Mouse (Mus musculus): ENCODE data around the gene Fnip2. TPM values are rescaled to one million over a fixed set of nuclear protein-coding genes. Genes with fewer than 3 reads are reported as not detected.
"Not testable (repeated sequence)": the region's sequence is repeated elsewhere in the genome, so short reads cannot be mapped to it uniquely, and the experiment has no call there.

The Fnip2 gene
- total RNA-seq, 1 experiment from 2014 or later = 3.0 TPM

DNA sequence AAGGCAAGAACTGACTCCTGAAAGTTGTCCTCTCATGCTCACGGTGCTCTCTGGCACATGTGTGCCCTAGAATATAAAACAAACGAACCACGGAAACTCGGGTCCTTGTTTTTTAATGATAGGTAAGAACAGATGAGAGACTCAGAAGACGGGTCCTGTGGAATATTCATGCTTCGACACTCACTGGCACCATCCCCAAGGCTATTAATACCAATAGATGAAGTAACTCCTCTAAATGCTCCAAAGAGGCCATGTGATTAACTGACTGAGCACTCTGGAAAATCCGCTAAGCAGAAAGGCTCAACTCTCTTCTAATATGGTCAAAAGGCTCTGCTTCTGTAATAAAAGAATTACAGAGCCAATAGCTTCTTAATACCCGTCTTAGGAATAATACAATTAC is 73.6 kb downstream of the Fnip2 start:
- ATAC-seq (replicated peaks; ENCODE audit: insufficient number of reproducible peaks, low FRiP score, low TSS enrichment, poor library complexity, severe bottlenecking) = no peak

DNA sequence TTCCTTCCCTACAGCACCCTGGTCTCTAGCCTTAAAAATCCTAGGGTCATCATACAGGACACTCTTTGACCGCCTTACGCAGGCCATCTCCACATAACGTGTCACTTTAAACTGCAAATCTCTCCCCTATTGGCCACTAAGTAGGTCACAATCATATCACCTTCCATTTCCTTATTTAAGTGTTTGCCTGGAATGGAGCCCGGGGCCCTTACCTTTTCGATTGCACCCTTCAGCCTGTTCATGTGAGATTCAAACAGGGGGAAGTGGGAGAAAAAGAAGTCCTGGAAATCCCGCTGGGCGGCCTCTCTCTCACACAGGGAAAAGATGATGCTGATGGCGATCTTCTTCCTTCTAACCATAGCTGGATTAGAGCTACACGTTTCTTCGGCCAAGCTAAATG is 74.5 kb downstream of the Fnip2 start:
- no peak for ATAC-seq (replicated peaks; ENCODE audit: insufficient number of reproducible peaks, low FRiP score, low TSS enrichment, poor library complexity, severe bottlenecking)

DNA sequence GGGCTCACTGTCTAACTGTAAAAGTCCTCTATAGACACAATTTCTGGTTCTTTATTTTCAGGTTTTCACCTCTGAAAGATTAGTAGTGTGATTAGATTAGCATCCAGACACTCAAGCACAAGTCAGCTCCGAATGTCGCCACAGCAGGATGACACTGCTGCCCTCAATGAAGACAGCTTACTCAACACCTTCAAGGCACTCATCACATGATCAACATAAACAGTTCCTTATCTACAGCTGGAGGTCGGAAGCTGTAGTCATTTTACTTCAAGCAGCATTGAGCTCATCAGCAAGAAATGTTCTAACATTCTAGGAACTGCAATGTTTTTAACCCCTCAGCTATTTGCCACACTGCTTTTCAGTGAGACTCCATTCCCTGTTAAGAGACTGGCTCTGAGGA is 76.0 kb downstream of the Fnip2 start:
- ATAC-seq (replicated peaks; ENCODE audit: insufficient number of reproducible peaks, low FRiP score, low TSS enrichment, poor library complexity, severe bottlenecking) = no peak

DNA sequence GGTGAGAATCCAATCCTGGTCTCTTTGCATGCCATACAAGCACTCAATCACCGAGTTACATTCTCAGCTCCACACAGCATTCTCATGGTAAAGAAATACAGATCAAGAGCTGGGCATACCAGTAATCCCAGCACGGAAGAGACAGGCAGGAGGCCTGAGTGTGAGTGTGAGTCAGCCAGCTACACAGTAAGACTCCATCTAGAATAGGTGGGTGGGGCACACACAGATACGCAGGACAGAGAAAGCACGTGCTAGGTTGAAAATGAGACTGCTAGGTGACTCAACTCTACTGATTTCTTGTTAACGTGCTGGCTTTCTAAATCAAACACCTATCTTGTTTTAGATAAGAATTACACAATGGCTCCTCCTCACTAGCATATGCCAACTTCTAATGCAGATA is 77.5 kb downstream of the Fnip2 start:
- ATAC-seq (replicated peaks; ENCODE audit: insufficient number of reproducible peaks, low FRiP score, low TSS enrichment, poor library complexity, severe bottlenecking) = no peak

DNA sequence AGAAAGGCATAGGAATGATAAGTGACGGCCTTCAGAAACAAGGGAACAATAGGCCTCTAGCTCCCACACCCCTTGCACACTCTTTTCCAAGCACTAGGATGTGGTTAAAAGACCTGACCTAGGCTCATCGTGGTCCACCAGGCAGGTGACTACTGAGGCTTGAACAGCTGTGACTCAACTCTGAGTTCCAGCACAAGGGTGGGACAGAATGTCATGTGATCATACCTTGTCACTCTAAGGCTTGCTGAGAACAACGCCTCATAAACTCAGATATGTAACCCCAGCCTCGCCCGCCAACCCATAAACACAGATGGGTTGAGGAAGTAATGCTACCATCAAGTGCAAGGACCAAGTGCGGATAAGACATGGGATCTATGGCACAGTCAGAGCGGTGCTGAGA is 79.6 kb downstream of the Fnip2 start:
- no peak for ATAC-seq (replicated peaks; ENCODE audit: insufficient number of reproducible peaks, low FRiP score, low TSS enrichment, poor library complexity, severe bottlenecking)

DNA sequence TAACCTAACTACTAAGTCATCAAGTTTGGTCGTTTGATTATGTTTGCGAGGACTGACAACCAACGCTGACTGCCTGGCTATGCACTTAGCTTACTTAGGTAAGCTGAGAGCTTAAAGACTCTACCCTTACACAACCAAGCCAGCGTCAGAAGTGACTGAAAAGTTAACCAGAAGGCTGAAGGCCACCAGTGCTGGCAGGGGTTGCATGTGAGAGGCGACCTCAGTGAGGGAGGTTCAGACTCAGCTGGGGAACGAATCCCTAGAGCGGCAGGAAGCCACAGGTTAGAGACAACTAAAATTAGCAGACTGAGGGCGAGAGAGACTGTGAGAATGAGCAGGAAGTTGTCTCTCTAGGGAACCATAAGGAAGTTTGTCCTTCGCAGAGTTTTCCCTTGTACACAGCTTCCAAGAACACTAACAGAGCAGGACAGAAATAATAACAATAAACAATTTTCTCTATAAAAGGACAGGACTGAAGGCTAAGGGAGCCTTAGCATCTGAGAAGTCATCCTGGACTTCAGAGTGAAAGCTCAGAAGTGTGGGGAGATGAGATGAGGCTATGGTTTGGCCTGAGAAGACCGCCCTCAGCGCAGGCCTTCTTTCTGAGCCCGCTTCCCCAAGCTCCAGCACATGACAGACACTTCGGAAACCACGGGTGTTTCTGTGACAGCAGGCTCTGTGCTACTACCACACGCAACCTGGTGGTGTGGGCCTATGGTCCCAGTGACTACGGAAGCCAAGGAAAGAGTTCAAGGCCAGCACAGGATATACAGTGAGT is 83.1 kb downstream of the Fnip2 start:
- ATAC-seq (replicated peaks; ENCODE audit: insufficient number of reproducible peaks, low FRiP score, low TSS enrichment, poor library complexity, severe bottlenecking) = no peak

DNA sequence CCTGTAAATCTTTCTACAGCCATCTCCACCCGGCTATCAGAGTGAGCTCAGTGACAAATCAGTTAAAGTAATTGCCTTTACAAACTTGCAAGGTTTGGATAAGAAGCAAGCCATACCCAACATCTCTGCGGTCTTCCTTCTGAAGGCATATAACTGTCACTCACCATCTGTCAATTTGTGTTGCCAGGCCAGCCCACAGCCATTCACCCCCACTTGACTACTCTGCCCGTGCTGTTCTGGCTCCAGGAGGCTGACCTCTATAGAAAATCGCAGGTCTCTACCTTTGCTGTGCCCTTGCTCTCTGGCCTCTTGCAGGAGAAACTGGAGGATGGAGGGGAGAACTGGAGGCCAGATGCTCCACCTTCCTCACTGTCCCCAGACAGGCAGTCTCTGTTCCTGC is 88.7 kb downstream of the Fnip2 start:
- ATAC-seq (replicated peaks; ENCODE audit: insufficient number of reproducible peaks, low FRiP score, low TSS enrichment, poor library complexity, severe bottlenecking) = no peak

DNA sequence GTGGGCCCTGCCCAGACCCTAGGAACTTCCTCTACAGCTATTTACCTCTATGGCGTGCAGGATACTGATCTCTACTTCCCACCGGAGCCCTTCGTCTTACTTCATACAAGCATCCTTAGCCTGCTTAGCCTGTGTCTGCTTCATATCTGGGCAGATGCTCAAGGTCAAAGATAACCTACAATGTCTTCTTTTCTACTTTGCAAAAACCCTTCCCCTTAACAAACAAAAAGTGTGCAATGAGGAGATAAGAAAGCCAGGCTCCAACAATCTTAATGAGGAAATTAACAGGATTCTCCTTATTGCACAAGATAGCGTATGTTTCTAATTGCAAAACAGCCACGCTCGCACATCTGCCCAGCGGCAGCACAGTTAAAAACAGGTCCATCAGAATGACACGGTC is 89.2 kb downstream of the Fnip2 start:
- ATAC-seq (replicated peaks; ENCODE audit: insufficient number of reproducible peaks, low FRiP score, low TSS enrichment, poor library complexity, severe bottlenecking) = no peak

DNA sequence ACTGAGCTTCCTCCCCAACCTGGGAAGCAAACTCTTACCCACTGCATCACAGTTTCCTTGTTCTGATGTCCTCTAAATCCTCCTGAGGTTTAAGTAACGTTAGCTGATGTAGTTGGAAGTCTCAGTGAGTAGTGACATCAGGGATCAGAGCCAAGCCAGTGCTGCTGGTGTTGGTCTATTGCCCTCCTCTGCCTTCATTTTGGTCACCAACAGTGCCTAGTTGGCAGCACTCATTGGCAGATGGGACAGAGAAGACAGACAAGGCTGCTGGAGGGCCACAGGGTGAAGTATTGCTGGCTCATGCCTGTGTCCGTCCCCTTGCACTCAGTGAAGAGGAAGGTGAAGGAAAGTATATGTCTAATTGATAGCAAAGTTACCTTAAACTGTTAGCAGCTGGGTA is 91.6 kb downstream of the Fnip2 start:
- no peak for ATAC-seq (replicated peaks; ENCODE audit: insufficient number of reproducible peaks, low FRiP score, low TSS enrichment, poor library complexity, severe bottlenecking)

DNA sequence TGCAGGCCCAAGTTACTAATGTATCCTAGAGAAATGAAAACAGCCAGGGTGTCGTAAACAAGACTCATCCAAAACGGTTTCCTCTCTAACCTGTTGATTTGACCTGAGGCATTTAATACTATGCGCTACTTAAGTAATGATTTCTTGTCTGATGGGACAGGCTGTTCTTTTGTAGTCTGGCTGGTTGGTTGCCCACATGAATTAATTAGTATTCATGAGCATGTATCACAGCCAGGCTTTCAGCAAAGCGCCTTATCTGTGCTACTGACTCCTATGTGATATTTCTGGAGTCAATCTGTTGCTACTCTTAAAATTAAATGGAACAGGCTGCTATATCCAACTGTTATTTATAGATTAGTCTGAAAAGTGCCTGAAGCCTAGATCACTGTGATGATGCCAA is 92.7 kb downstream of the Fnip2 start:
- no peak for ATAC-seq (replicated peaks; ENCODE audit: insufficient number of reproducible peaks, low FRiP score, low TSS enrichment, poor library complexity, severe bottlenecking)

DNA sequence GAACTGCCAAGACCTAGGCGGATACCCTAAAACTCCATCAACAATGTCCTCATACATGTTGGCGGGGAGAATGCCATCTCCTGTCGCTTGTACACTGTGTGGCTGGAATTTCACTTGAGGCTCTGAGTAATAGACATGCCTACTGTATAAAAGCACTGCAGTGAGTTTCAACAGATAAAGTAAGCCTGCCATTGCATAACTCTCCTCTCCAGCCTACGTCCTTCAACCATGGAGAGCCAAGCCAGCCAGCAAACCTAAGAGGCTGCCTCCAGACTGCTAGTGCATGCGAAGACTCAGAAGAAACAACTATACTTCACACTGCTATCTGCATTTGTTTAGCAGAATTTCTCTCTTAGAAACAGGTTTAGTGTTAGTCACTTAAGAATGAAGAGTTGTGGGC is 95.2 kb downstream of the Fnip2 start:
- no peak for ATAC-seq (replicated peaks; ENCODE audit: insufficient number of reproducible peaks, low FRiP score, low TSS enrichment, poor library complexity, severe bottlenecking)

DNA sequence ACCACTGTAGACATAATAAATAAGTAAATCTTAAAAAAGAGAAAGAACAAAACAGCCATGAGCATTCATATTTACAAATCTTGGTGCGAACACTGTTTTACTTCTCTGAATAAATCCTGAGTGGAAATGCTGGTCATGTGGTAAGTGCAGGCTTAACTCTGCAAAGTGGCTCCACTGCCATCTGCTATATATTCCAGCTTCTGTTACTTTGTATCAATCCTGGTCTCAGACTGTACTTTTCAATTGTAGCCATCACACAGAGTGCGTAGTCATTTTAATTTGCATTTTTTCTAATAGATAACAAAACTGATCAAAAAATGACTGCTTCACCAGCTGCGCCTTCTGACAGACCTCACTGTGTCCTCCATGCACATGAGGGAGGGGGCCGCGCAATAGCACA is 98.2 kb downstream of the Fnip2 start:
- ATAC-seq (replicated peaks; ENCODE audit: insufficient number of reproducible peaks, low FRiP score, low TSS enrichment, poor library complexity, severe bottlenecking) = no peak

DNA sequence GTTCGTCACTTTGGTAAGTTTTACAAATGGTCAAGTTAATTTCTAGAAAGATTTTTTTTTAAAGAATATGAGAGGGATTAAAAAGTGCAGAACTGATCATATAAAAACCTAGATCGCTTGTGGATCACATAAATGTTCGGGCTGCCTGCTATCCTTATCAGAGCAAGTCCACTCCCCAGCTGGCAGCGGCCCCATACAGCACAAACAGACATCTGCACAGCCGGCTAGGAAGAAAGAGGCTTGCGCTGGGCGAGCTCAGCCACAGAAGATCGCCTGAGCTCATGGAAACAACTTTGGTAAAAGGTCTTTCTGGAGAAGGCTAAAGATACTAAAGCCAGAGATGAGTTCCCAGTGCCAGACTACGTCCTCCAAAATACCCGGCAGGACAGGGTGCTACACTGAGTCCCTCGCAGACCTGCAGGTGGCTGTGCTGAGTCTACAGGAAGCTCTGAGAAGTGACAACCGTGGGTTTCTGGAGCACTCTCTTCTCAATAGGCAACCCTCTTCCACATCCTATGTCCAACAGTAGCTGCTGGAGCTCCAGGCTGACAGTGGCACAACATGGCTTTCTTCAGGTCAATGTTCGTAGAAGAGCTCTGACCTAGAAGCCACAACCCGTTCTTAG is 108.8 kb downstream of the Fnip2 start:
- no peak for ATAC-seq (replicated peaks; ENCODE audit: insufficient number of reproducible peaks, low FRiP score, low TSS enrichment, poor library complexity, severe bottlenecking)

DNA sequence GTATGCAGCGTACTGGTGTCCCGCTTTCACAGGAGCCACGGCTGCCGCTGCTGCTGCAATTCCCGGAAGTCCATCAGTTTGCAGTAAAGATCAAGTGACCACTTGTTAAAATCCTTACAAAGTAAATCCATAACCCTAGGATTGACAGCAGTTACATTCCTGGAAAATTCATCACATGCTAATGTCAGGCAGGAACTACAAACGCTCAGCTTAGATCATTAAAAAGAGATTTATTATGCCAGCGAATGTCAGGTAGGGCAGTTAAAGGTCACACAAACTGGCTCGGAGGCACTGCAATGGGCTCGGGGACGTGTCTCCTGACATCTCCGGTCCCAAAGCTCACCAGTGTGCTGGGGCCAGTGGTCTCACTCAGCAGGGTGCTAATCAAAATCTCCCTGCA is 111.8 kb downstream of the Fnip2 start:
- no peak for ATAC-seq (replicated peaks; ENCODE audit: insufficient number of reproducible peaks, low FRiP score, low TSS enrichment, poor library complexity, severe bottlenecking)

DNA sequence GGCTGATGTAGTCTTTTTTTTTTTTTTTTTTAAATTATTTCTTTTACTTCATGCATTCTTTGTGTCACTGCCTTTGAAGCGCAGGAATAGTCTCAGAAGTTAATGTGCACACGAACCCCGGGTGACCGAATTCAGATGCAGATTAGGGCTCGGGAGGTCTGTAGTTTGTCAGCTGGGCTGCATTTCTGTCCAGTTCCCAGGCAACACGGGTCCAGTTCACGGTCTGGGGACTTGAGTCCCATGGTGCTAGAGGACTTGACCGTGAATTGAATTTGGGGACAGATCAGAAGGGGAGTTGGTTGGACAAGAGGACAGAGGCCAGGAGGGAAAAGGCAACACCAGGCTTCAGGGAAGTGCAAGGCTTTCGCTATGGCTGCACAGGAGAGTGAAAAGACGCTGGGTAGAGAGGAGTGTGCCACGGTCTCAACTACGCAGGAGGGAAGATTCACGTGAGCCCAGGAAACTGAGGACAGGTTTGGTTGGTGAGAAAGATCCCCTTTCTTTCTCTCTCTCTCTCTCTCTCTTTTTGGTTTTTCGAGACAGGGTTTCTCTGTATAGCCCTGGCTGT is 114.8 kb downstream of the Fnip2 start:
- ATAC-seq (replicated peaks; ENCODE audit: insufficient number of reproducible peaks, low FRiP score, low TSS enrichment, poor library complexity, severe bottlenecking) = no peak

DNA sequence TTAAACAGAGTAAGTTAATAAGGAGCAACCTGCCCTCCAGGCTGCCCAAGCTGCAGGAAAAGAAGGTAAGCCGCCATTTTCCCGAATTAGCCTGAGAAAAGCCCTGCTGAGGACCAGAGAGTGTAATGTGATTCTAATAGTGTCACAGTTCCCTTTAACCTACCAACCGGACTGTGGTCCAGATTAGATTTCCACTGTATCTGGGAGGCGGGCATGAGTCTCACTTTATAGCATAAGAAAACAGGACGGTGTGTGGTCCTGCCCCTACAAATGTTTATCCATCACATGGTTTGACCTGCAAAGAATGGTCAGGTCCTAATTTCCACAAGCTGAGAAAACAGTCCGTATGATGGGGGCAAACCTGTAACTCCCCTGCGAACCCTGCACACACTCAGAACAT is 118.2 kb downstream of the Fnip2 start:
- no peak for ATAC-seq (replicated peaks; ENCODE audit: insufficient number of reproducible peaks, low FRiP score, low TSS enrichment, poor library complexity, severe bottlenecking)

DNA sequence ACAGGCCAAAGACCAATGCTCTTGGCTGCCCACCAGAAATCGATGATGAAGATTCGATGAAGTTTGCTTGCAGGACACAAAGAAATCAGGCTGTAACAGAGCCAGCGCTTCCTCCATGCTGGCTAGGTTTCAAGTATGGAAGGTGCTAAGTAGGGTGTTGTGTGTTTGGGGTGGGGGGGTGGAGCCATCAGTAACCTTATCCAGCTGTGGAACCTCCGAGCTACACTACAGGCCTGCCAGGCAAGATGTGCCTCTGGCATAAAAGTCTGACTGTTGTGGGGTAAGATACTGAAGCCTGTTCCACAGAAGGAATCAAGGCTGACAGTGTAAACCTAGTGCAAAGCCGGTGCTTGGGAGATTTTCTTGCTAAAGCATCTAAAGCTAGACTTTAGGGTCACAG is 119.2 kb downstream of the Fnip2 start:
- ATAC-seq (replicated peaks; ENCODE audit: insufficient number of reproducible peaks, low FRiP score, low TSS enrichment, poor library complexity, severe bottlenecking) = no peak; the same call in 1 of the 2 replicates

DNA sequence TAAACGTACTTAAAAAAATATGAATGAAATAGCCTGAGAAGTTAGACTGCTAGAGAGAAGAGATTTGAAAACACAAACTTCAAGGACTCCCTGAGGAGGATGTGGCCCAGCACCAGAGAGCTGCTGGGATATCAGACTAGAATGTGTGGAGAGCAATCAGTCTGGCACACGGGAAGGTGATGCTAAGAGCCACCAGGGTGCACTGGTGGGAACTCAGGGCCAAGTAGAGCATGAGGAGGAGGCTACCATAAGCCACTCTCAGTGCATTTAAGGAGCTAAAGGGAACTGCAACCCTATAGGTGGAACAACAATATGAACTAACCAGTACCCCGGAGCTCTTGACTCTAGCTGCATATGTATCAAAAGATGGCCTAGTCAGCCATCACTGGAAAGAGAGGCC is 120.9 kb downstream of the Fnip2 start:
- not testable (repeated sequence) for ATAC-seq (replicated peaks; ENCODE audit: insufficient number of reproducible peaks, low FRiP score, low TSS enrichment, poor library complexity, severe bottlenecking)

DNA sequence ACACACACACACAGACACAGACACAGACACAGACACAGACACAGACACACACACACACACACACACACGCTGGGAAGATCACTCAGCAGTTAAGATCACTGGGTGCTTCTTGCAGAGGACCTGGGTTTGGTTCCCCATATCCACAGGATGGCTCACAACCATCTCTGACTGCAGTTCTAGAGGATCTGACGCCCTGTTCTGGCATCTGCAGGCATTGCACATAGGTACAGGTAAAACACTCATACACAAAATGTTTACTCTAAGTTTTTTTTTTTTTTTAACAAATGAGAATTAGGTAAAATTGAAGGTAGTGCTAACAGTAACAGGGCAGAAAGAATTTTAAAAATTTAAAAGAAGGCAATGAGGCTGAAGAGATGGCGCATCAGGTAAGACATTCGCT is 121.5 kb downstream of the Fnip2 start:
- ATAC-seq (replicated peaks; ENCODE audit: insufficient number of reproducible peaks, low FRiP score, low TSS enrichment, poor library complexity, severe bottlenecking) = no peak

DNA sequence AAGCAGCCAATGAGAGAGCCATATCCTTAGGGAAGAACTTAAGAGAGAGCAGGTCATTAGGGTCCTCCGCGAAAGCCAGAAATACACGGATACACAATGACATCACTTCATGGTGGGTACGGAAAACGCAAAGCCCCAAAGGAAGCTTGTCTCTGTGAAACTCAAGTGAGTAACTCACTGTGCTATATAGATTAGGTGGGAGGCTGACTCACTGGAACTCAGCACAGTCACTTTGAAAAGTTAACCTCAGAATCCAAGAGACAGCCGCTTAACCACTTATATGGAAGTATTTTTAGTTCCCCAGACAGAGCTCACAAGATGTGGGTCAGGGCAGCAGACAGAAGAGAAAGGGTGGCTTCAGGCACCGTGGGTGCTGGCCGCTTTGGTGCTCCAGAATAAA is 122.6 kb downstream of the Fnip2 start:
- no peak for ATAC-seq (replicated peaks; ENCODE audit: insufficient number of reproducible peaks, low FRiP score, low TSS enrichment, poor library complexity, severe bottlenecking)

All from monocyte, adult 5-6 weeks (primary cell).